Mouse (Mus musculus): ENCODE measurements at regions not wholly inside any gene's neighbourhood (a gene's known extent, or its start where the extent isn't known, plus 50 kb on each side); places are given as distances from the start of the nearest gene placed in this dataset.
A peak's percentile ranks its signal among the peaks of the same experiment; 100 is the strongest.

DNA sequence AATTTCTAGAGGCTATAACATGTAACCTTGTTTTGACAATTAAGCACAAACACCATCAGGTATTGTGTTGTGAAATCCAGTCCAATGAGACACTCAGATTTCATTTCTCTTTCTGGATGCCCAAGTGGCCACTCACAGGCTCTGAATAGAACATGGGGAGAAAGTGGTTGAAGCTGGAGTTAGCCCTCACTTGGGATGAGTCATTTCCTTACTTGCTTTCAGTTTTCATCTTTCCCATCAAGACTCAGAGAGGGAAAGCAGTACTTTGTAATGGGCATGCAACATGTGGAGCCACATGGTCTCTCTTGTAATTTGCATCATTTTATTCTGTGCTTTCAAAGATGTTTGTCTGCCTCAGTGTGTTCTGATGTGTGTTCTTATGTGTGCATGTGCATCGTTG lies 167.6 kb upstream of the Tom1l1 start:
- no peak overlapping the region for H3K9ac ChIP-seq (ENCODE audit: low read depth, low read length)
- no peak overlapping the region for H3K4me2 ChIP-seq (replicated peaks; ENCODE audit: low read depth, low read length)
- WGBS = 96% methylated on average over 1 of the region's 1 CpGs
- ATAC-seq (ENCODE audit: low FRiP score, low TSS enrichment) = no peak
- no peaks in the 10 kb centered on the region for H3K4me1 ChIP-seq (ENCODE audit: control insufficient read depth, insufficient read depth, low read length)
- no peaks in the 10 kb centered on the region for H3K9me3 ChIP-seq (ENCODE audit: control insufficient read depth, low read length)
- H3K36me3 ChIP-seq (ENCODE audit: control insufficient read depth, insufficient read depth, low read length) = no peaks in the 10 kb centered on the region
- H3K27me3 ChIP-seq (ENCODE audit: control insufficient read depth, insufficient read depth, low read length) = no peaks in the 10 kb centered on the region
- no peak overlapping the region for H3K4me3 ChIP-seq (ENCODE audit: low read length)
- no peak overlapping the region for H3K27ac ChIP-seq (ENCODE audit: low read depth, low read length)

- ATAC-seq (ENCODE audit: low FRiP score, low TSS enrichment) = no peak
- Histone ChIP-seq H3K4me1 (ENCODE audit: control insufficient read depth, insufficient read depth, low read length) (no peaks in the 10 kb centered on the region), H3K4me2 (replicated peaks; ENCODE audit: low read depth, low read length) (no peak overlapping the region), H3K27me3 (ENCODE audit: control insufficient read depth, insufficient read depth, low read length) (no peaks in the 10 kb centered on the region), H3K9ac (ENCODE audit: low read depth, low read length) (no peak overlapping the region), H3K27ac (ENCODE audit: low read depth, low read length) (no peak overlapping the region), H3K4me3 (ENCODE audit: low read length) (no peak overlapping the region), H3K36me3 (ENCODE audit: control insufficient read depth, insufficient read depth, low read length) (no peaks in the 10 kb centered on the region), H3K9me3 (ENCODE audit: control insufficient read depth, low read length) (no peaks in the 10 kb centered on the region)
- WGBS = 85% methylated on average over 3 of the region's 3 CpGs
Measured at GRCm38 (mm10) chr11:90855324-90855723, 167.2 kb upstream of the Tom1l1 start.

- no peak for ATAC-seq (ENCODE audit: low FRiP score, low TSS enrichment)
- no peaks in the 10 kb centered on the region for H3K9me3 ChIP-seq (ENCODE audit: control insufficient read depth, low read length)
- no peaks in the 10 kb centered on the region for H3K27me3 ChIP-seq (ENCODE audit: control insufficient read depth, insufficient read depth, low read length)
- no peak overlapping the region for H3K4me3 ChIP-seq (ENCODE audit: low read length)
- H3K4me1 ChIP-seq (ENCODE audit: control insufficient read depth, insufficient read depth, low read length) = no peaks in the 10 kb centered on the region
- no peak overlapping the region for H3K9ac ChIP-seq (ENCODE audit: low read depth, low read length)
- H3K36me3 ChIP-seq (ENCODE audit: control insufficient read depth, insufficient read depth, low read length) = no peaks in the 10 kb centered on the region
- H3K4me2 ChIP-seq (replicated peaks; ENCODE audit: low read depth, low read length) = no peak overlapping the region
- no peak overlapping the region for H3K27ac ChIP-seq (ENCODE audit: low read depth, low read length)
Measured at GRCm38 (mm10) chr11:90851221-90851620, 163.1 kb upstream of the Tom1l1 start.

GRCm38 (mm10) chr11:90844925-90845319 lies 156.8 kb upstream of the Tom1l1 start:
- Histone ChIP-seq H3K4me2 (replicated peaks; ENCODE audit: low read depth, low read length) (no peak overlapping the region), H3K36me3 (ENCODE audit: control insufficient read depth, insufficient read depth, low read length) (no peaks in the 10 kb centered on the region), H3K4me1 (ENCODE audit: control insufficient read depth, insufficient read depth, low read length) (no peaks in the 10 kb centered on the region), H3K27ac (ENCODE audit: low read depth, low read length) (peak overlapping the region; percentile 69; the same call in 1 of the 2 replicates), H3K9ac (ENCODE audit: low read depth, low read length) (no peak overlapping the region), H3K9me3 (ENCODE audit: control insufficient read depth, low read length) (peaks cover 7% of the 10 kb centered on the region; the same call in 1 of the 2 replicates), H3K27me3 (ENCODE audit: control insufficient read depth, insufficient read depth, low read length) (no peaks in the 10 kb centered on the region), H3K4me3 (ENCODE audit: low read length) (no peak overlapping the region)
- 32% methylated on average over 6 of the region's 6 CpGs for WGBS
- peak; percentile 83 for ATAC-seq (ENCODE audit: low FRiP score, low TSS enrichment)

GRCm38 (mm10) chr11:90844266-90844924 lies 156.2 kb upstream of the Tom1l1 start:
- 13% methylated on average over 15 of the region's 15 CpGs for WGBS
- Histone ChIP-seq H3K4me1 (ENCODE audit: control insufficient read depth, insufficient read depth, low read length) (no peaks in the 10 kb centered on the region), H3K9ac (ENCODE audit: low read depth, low read length) (no peak overlapping the region), H3K27ac (ENCODE audit: low read depth, low read length) (peak overlapping the region; percentile 69; the same call in 1 of the 2 replicates), H3K27me3 (ENCODE audit: control insufficient read depth, insufficient read depth, low read length) (no peaks in the 10 kb centered on the region), H3K4me2 (replicated peaks; ENCODE audit: low read depth, low read length) (no peak overlapping the region), H3K4me3 (ENCODE audit: low read length) (no peak overlapping the region), H3K36me3 (ENCODE audit: control insufficient read depth, insufficient read depth, low read length) (no peaks in the 10 kb centered on the region), H3K9me3 (ENCODE audit: control insufficient read depth, low read length) (peaks cover 7% of the 10 kb centered on the region; the same call in 1 of the 2 replicates)
- ATAC-seq (ENCODE audit: low FRiP score, low TSS enrichment) = peak; percentile 94

GRCm38 (mm10) chr11:90838161-90838560 lies 150.0 kb upstream of the Tom1l1 start:
- WGBS = 100% methylated on average over 1 of the region's 1 CpGs
- Histone ChIP-seq H3K4me1 (ENCODE audit: control insufficient read depth, insufficient read depth, low read length) (no peaks in the 10 kb centered on the region), H3K4me2 (replicated peaks; ENCODE audit: low read depth, low read length) (no peak overlapping the region), H3K9ac (ENCODE audit: low read depth, low read length) (no peak overlapping the region), H3K27me3 (ENCODE audit: control insufficient read depth, insufficient read depth, low read length) (no peaks in the 10 kb centered on the region), H3K27ac (ENCODE audit: low read depth, low read length) (no peak overlapping the region), H3K9me3 (ENCODE audit: control insufficient read depth, low read length) (peaks cover 6% of the 10 kb centered on the region; the same call in 1 of the 2 replicates), H3K4me3 (ENCODE audit: low read length) (no peak overlapping the region), H3K36me3 (ENCODE audit: control insufficient read depth, insufficient read depth, low read length) (no peaks in the 10 kb centered on the region)
- ATAC-seq (ENCODE audit: low FRiP score, low TSS enrichment) = no peak

DNA sequence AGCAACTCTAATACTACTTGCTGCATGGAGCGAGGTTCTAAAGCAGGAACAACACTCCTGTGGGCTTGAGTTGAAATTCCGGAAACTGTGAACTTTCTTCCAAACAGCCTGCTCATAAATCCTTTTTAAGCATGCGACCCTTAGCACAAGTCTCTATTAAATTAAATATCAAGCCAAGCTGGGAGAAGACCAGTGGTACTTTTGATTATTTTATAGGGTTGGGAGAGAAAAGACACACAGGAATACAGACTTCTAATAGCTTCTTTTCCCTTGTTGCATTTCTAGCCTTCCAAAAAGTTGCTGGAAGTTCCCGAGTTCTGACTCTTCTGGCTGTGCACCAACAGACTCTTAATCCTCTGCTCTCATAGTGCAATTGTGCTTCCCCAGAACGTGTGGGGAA lies 136.6 kb upstream of the Tom1l1 start:
- Histone ChIP-seq H3K9ac (ENCODE audit: low read depth, low read length) (no peak overlapping the region), H3K27ac (ENCODE audit: low read depth, low read length) (peak overlapping the region; percentile 62; the same call in 1 of the 2 replicates)
- WGBS = 46% methylated on average over 5 of the region's 5 CpGs

GRCm38 (mm10) chr11:90816727-90817126 lies 128.6 kb upstream of the Tom1l1 start:
- H3K36me3 ChIP-seq (ENCODE audit: control insufficient read depth, insufficient read depth, low read length) = no peaks in the 10 kb centered on the region
- 76% methylated on average over 2 of the region's 2 CpGs for WGBS
- no peaks in the 10 kb centered on the region for H3K9me3 ChIP-seq (ENCODE audit: control insufficient read depth, low read length)
- H3K4me2 ChIP-seq (replicated peaks; ENCODE audit: low read depth, low read length) = no peak overlapping the region
- no peaks in the 10 kb centered on the region for H3K4me1 ChIP-seq (ENCODE audit: control insufficient read depth, insufficient read depth, low read length)
- no peak overlapping the region for H3K27ac ChIP-seq (ENCODE audit: low read depth, low read length)
- H3K27me3 ChIP-seq (ENCODE audit: control insufficient read depth, insufficient read depth, low read length) = no peaks in the 10 kb centered on the region
- H3K9ac ChIP-seq (ENCODE audit: low read depth, low read length) = no peak overlapping the region
- no peak overlapping the region for H3K4me3 ChIP-seq (ENCODE audit: low read length)
- ATAC-seq (ENCODE audit: low FRiP score, low TSS enrichment) = no peak

More for the DNA sequence above, 136.6 kb upstream of the Tom1l1 start:
- Histone ChIP-seq H3K4me3 (ENCODE audit: low read length) (no peak overlapping the region), H3K9me3 (ENCODE audit: control insufficient read depth, low read length) (no peaks in the 10 kb centered on the region), H3K4me1 (ENCODE audit: control insufficient read depth, insufficient read depth, low read length) (no peaks in the 10 kb centered on the region), H3K4me2 (replicated peaks; ENCODE audit: low read depth, low read length) (no peak overlapping the region), H3K36me3 (ENCODE audit: control insufficient read depth, insufficient read depth, low read length) (no peaks in the 10 kb centered on the region), H3K27me3 (ENCODE audit: control insufficient read depth, insufficient read depth, low read length) (no peaks in the 10 kb centered on the region)
- ATAC-seq (ENCODE audit: low FRiP score, low TSS enrichment) = 0 out of 2 replicates have a peak, but pooled peaks have one; percentile 12

- Histone ChIP-seq H3K4me1 (ENCODE audit: control insufficient read depth, insufficient read depth, low read length) (no peaks in the 10 kb centered on the region), H3K4me3 (ENCODE audit: low read length) (no peak overlapping the region), H3K9ac (ENCODE audit: low read depth, low read length) (no peak overlapping the region), H3K4me2 (replicated peaks; ENCODE audit: low read depth, low read length) (no peak overlapping the region), H3K27me3 (ENCODE audit: control insufficient read depth, insufficient read depth, low read length) (no peaks in the 10 kb centered on the region), H3K9me3 (ENCODE audit: control insufficient read depth, low read length) (no peaks in the 10 kb centered on the region), H3K27ac (ENCODE audit: low read depth, low read length) (no peak overlapping the region), H3K36me3 (ENCODE audit: control insufficient read depth, insufficient read depth, low read length) (no peaks in the 10 kb centered on the region)
- WGBS = 82% methylated on average over 5 of the region's 5 CpGs
- ATAC-seq (ENCODE audit: low FRiP score, low TSS enrichment) = no peak
Measured at GRCm38 (mm10) chr11:90814471-90814870, 126.3 kb upstream of the Tom1l1 start.
